Mouse (Mus musculus) CH12.LX (cell line): ENCODE measurements at regions not wholly inside any gene's neighbourhood (a gene's known extent, or its start where the extent isn't known, plus 50 kb on each side); places are given as distances from the start of the nearest gene placed in this dataset.

Experiments
- DNase-seq: peaks from one replicate; pipeline ENCODE4 v3.0.0-alpha.2; 2013; ENCODE audit errors: extremely low read depth
- H3K27ac ChIP-seq: 2 replicates; pipeline ENCODE4 v1.5.1; 2012; ENCODE audit warnings: low read depth, mild to moderate bottlenecking, control low read depth, moderate library complexity; ENCODE audit not compliant: insufficient read depth
- H3K27me3 ChIP-seq: replicated peaks from 2 replicates; pipeline ENCODE3; 2012; ENCODE audit warnings: inconsistent platforms
- H3K36me3 ChIP-seq, 2 experiments: replicated peaks in 1 of 2; 2 replicates each; pipeline versions ENCODE3 to v1.6.1; 2012; ENCODE audit warnings: inconsistent platforms in 1 of 2, low read length in 1 of 2, mild to moderate bottlenecking in 1 of 2, mixed read lengths in 1 of 2, moderate library complexity in 1 of 2; ENCODE audit not compliant: control insufficient read depth in 1 of 2, insufficient read depth in 1 of 2
- H3K4me1 ChIP-seq, 2 experiments: 2 replicates each; pipeline ENCODE4 v1.6.1; 2012; ENCODE audit warnings: inconsistent platforms in 1 of 2, moderate library complexity in 1 of 2; ENCODE audit not compliant: insufficient read depth in 2 of 2, control insufficient read depth in 1 of 2
- H3K4me2 ChIP-seq: 2 replicates; pipeline ENCODE4 v1.6.1; 2012; ENCODE audit warnings: low read depth, mild to moderate bottlenecking, control low read depth; ENCODE audit not compliant: poor library complexity, insufficient read depth, severe bottlenecking
- H3K4me3 ChIP-seq, 3 experiments: fragments of 150-350 bp in 1 of 3; sonication (generic) in 1 of 3; replicated peaks in 1 of 3; 2 replicates each; pipeline versions ENCODE3 to v1.5.1; 2011 to 2012; ENCODE audit warnings: low read depth in 2 of 3, low read length in 2 of 3, mild to moderate bottlenecking in 2 of 3, moderate library complexity in 2 of 3, control low read depth in 1 of 3, improper control_type of control experiment in 1 of 3, inconsistent platforms in 1 of 3, mixed read lengths in 1 of 3; ENCODE audit not compliant: poor library complexity in 1 of 3
- H3K79me2 ChIP-seq: replicated peaks from 2 replicates; pipeline ENCODE4 v1.6.1; 2012; ENCODE audit warnings: mild to moderate bottlenecking, moderate library complexity; ENCODE audit not compliant: control insufficient read depth, poor library complexity, insufficient read depth, severe bottlenecking; ENCODE audit errors: extremely low read depth
- H3K9ac ChIP-seq: 2 replicates; pipeline ENCODE4 v1.6.1; 2012; ENCODE audit warnings: low read depth, mild to moderate bottlenecking, control low read depth, moderate library complexity; ENCODE audit not compliant: insufficient read depth
- H3K9me3 ChIP-seq: replicated peaks from 2 replicates; pipeline ENCODE3; 2012; ENCODE audit warnings: low read length, inconsistent platforms, mixed read lengths
- CTCF ChIP-seq, 2 experiments: IDR thresholded peaks in 1 of 2; conservative IDR thresholded peaks in 1 of 2; 2 replicates each; pipeline ENCODE4 v1.5.1; 2011 to 2012; ENCODE audit warnings: low read depth in 2 of 2, low read length in 2 of 2, improper control_type of control experiment in 1 of 2, inconsistent platforms in 1 of 2, mild to moderate bottlenecking in 1 of 2, moderate library complexity in 1 of 2
- ELF1 ChIP-seq: IDR thresholded peaks from 2 replicates; pipeline ENCODE4 v1.6.1; 2014; ENCODE audit warnings: low read depth, mild to moderate bottlenecking, inconsistent platforms, low read length, improper control_type of control experiment
- EP300 ChIP-seq: IDR thresholded peaks from 2 replicates; pipeline ENCODE4 v1.6.1; 2011; ENCODE audit warnings: low read length, improper control_type of control experiment
- GABPA ChIP-seq: IDR thresholded peaks from 2 replicates; pipeline ENCODE4 v1.6.1; 2012; ENCODE audit warnings: low read depth, low read length, improper control_type of control experiment, inconsistent platforms; ENCODE audit not compliant: insufficient replicate concordance
- HCFC1 ChIP-seq: IDR thresholded peaks from 2 replicates; pipeline ENCODE4 v1.6.1; 2012; ENCODE audit warnings: low read depth, mild to moderate bottlenecking, inconsistent platforms, low read length, improper control_type of control experiment
- IRF4 ChIP-seq: IDR thresholded peaks from 2 replicates; pipeline ENCODE4 v1.6.1; 2014; ENCODE audit warnings: low read depth, mild to moderate bottlenecking, inconsistent platforms, low read length, improper control_type of control experiment
- KAT2A ChIP-seq: IDR thresholded peaks from 2 replicates; pipeline ENCODE4 v1.6.1; 2012; ENCODE audit warnings: low read length, improper control_type of control experiment, inconsistent platforms; ENCODE audit not compliant: insufficient replicate concordance
- MAX ChIP-seq: IDR thresholded peaks from 2 replicates; pipeline ENCODE4 v1.6.1; 2011; ENCODE audit warnings: low read length, improper control_type of control experiment
- MAZ ChIP-seq: IDR thresholded peaks from 2 replicates; pipeline ENCODE4 v1.6.1; 2012; ENCODE audit warnings: low read depth, mild to moderate bottlenecking, inconsistent platforms, low read length, improper control_type of control experiment, moderate library complexity
- MEF2A ChIP-seq: IDR thresholded peaks from 2 replicates; pipeline ENCODE4 v1.6.1; 2014; ENCODE audit warnings: low read depth, mild to moderate bottlenecking, inconsistent platforms, low read length, improper control_type of control experiment, borderline replicate concordance
- MXI1 ChIP-seq: IDR thresholded peaks from 2 replicates; pipeline ENCODE4 v1.6.1; 2011; ENCODE audit warnings: mild to moderate bottlenecking, low read depth, low read length, improper control_type of control experiment
- MYC ChIP-seq: IDR thresholded peaks from 2 replicates; pipeline ENCODE4 v1.6.1; 2011; ENCODE audit warnings: low read depth, mild to moderate bottlenecking, improper control_type of control experiment, low read length
- POLR2A ChIP-seq: IDR thresholded peaks from 2 replicates; pipeline ENCODE4 v1.6.1; 2011; ENCODE audit warnings: low read depth, mild to moderate bottlenecking, improper control_type of control experiment, low read length
- POLR2AphosphoS2 ChIP-seq: IDR thresholded peaks from 2 replicates; pipeline ENCODE4 v1.6.1; 2011; ENCODE audit warnings: low read depth, low read length, improper control_type of control experiment
- RCOR1 ChIP-seq: conservative IDR thresholded peaks from 2 replicates; pipeline ENCODE4 v1.6.1; 2012; ENCODE audit warnings: low read depth, mild to moderate bottlenecking, inconsistent platforms, low read length, improper control_type of control experiment
- SMC3 ChIP-seq: IDR thresholded peaks from 2 replicates; pipeline ENCODE4 v1.6.1; 2011; ENCODE audit warnings: low read depth, low read length, improper control_type of control experiment
- TBP ChIP-seq: conservative IDR thresholded peaks from 2 replicates; pipeline ENCODE4 v1.6.1; 2011; ENCODE audit warnings: low read depth, low read length, improper control_type of control experiment
- TCF12 ChIP-seq: IDR thresholded peaks from 2 replicates; pipeline ENCODE4 v1.6.1; 2014; ENCODE audit warnings: low read depth, mild to moderate bottlenecking, inconsistent platforms, low read length, improper control_type of control experiment
- dilution Hi-C: fragments of 300-500 bp; cut with MboI; formaldehyde crosslinking; loops from 2 replicates; pipeline ENCODE4 v1.14.3; 2020; ENCODE audit warnings: low sequenced_read_pairs; ENCODE audit not compliant: extremely low pct_unique_long_range_greater_than_20kb, extremely low pct_ligation_motif_present
- in situ Hi-C: fragments of 300-500 bp; cut with MboI; formaldehyde crosslinking; loops from 3 replicates; pipeline ENCODE4 v1.14.3; 2019; ENCODE audit warnings: low sequenced_read_pairs, low pct_ligation_motif_present, low pct_unique_long_range_greater_than_20kb, mixed read lengths

- no peak overlapping the region for H3K4me2 ChIP-seq
- no peak overlapping the region for H3K27ac ChIP-seq
- in situ Hi-C loops = no loop called here
- no peaks in the 10 kb centered on the region for H3K79me2 ChIP-seq
- H3K27me3 ChIP-seq = no peaks in the 10 kb centered on the region
- no peaks in the 10 kb centered on the region for H3K4me1 ChIP-seq
- H3K4me3 ChIP-seq = no peak overlapping the region
- H3K9me3 ChIP-seq = no peaks in the 10 kb centered on the region
- no peak for DNase-seq
- no peaks in the 10 kb centered on the region for H3K36me3 ChIP-seq
- no peak for TF ChIP-seq GABPA
- no peak for TF ChIP-seq HCFC1
- dilution Hi-C loops = no loop called here
- no peak overlapping the region for H3K9ac ChIP-seq
Measured at GRCm38 (mm10) chr3:34966442-34966841, 316.2 kb downstream of the Sox2 start.

GRCm38 (mm10) chr3:34967911-34968310 is 317.7 kb downstream of the Sox2 start:
- Histone ChIP-seq H3K79me2 (no peaks in the 10 kb centered on the region), H3K4me2 (no peak overlapping the region), H3K36me3 (no peaks in the 10 kb centered on the region), H3K27ac (no peak overlapping the region), H3K4me1 (no peaks in the 10 kb centered on the region), H3K9ac (no peak overlapping the region), H3K4me3 (no peak overlapping the region), H3K9me3 (no peaks in the 10 kb centered on the region), H3K27me3 (no peaks in the 10 kb centered on the region)
- in situ Hi-C loops (no loop called here), dilution Hi-C loops (no loop called here)
- TF ChIP-seq MAZ (no peak), EP300 (no peak), MAX (no peak), IRF4 (no peak)
- no peak for DNase-seq

GRCm38 (mm10) chr3:34971536-34971935 is 321.3 kb downstream of the Sox2 start:
- Histone ChIP-seq H3K27me3 (no peaks in the 10 kb centered on the region), H3K4me3 (no peak overlapping the region), H3K4me1 (no peaks in the 10 kb centered on the region), H3K9ac (no peak overlapping the region), H3K4me2 (no peak overlapping the region), H3K79me2 (no peaks in the 10 kb centered on the region), H3K27ac (no peak overlapping the region), H3K9me3 (no peaks in the 10 kb centered on the region), H3K36me3 (no peaks in the 10 kb centered on the region)
- dilution Hi-C loops (no loop called here), in situ Hi-C loops (no loop called here)
- TF ChIP-seq MXI1 (no peak), MYC (no peak), POLR2AphosphoS2 (no peak), CTCF (conservative IDR thresholded peaks at IDR 0.05 in 1 of 2, IDR thresholded peaks at IDR 0.05 in 1 of 2; ENCODE audit: low read depth in 2 of 2, low read length in 2 of 2) (no peak), SMC3 (no peak), MEF2A (no peak), POLR2A (no peak), TCF12 (no peak), KAT2A (no peak), ELF1 (no peak), RCOR1 (no peak), TBP (no peak), EP300 (no peak)
- no peak for DNase-seq
